Mouse (Mus musculus) gastrocnemius, postnatal 25 days (tissue): Measurements from ENCODE around the gene Dpp6. TPM values are rescaled to one million over a fixed set of nuclear protein-coding genes. Genes with fewer than 3 reads are reported as not detected.
A peak's percentile ranks its signal among the peaks of the same experiment; 100 is the strongest.

Source experiments
- DNase-seq: peaks from one replicate; pipeline ENCODE4 v3.0.0; 2022
- total RNA-seq, 2 experiments: library from RNA; stranded (reverse); gene quantifications; 1 replicate in 1 of 2; 2 replicates in 1 of 2; pipeline ENCODE4 v1.2.3; 2021

Dpp6 gene
- total RNA-seq, 2 experiments from 2014 or later: 0.41 to 0.54 TPM

- no peak for DNase-seq
Measured at GRCm38 (mm10) chr5:27526906-27527305, 709.9 kb downstream of the Dpp6 start.

DNA sequence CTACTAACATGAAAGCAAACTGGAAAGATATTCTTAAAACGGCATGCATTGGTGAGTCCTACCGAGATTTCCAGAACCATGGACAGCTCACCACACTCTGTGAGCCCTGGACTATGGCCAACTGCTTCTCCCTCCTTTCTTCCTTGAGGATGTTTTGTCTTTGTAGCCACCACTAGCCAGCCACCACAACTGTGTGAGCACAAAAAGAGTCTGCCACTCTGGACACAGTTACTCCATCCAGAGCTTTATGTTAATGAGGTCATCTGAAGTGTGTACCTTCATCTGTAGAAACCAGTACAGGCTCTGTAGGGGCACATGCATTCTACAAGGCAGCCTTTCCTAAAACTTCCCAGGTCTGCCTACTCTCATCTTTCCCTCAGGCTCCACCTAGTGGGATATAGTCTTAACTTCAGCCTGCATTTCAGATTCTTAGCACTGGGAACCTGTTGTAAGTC, 727.8 kb downstream of the Dpp6 start:
- no peak for DNase-seq

GRCm38 (mm10) chr5:27549291-27549690, 732.3 kb downstream of the Dpp6 start:
- DNase-seq: no peak

GRCm38 (mm10) chr5:27565700-27566099, 748.7 kb downstream of the Dpp6 start:
- no peak for DNase-seq

- DNase-seq: no peak
Measured at GRCm38 (mm10) chr5:27587970-27588758, 771.2 kb downstream of the Dpp6 start.

DNA sequence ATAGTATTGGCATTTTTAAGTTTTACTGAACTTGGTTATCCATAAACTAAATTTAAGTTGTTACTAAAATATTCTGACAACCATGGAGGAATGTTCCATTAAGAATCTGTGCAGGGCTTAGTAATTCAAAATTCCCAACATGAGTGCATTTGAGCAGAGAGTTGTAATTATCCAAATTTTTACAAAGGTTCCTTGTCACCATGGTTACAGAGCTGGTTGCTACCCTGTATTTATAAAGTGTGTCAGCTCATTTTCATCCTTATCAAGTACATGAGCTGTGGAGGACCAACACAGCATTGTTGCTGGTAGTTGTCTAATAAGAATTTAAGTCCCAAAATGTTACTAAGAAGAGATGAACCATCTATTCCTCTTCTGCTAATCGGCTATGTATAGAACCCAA, 787.1 kb downstream of the Dpp6 start:
- no peak for DNase-seq

DNA sequence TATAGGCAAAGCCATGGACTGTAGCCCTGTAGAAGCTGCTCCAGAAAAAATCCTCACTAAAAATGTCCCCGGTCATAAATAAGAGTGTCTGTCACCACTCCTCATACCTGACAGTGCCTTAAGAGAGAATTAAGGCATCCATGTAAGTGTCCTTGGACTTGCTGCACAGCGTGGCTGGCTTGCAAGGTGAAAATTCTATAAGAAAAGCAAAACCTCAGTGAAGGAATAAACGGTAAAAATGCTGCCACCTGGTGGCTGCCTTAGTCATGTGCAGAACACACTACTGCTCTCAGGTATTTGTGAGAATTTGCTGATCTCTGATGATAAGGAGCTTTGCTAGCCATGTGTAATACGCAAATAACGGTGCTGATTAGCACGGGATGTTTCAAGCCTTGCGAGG, 798.8 kb downstream of the Dpp6 start:
- no peak for DNase-seq

GRCm38 (mm10) chr5:27621811-27622210, 804.8 kb downstream of the Dpp6 start:
- DNase-seq: no peak

- no peak for DNase-seq
Measured at GRCm38 (mm10) chr5:27623876-27624275, 806.9 kb downstream of the Dpp6 start.

- no peak for DNase-seq
Measured at GRCm38 (mm10) chr5:27632151-27632550, 815.1 kb downstream of the Dpp6 start.

DNA sequence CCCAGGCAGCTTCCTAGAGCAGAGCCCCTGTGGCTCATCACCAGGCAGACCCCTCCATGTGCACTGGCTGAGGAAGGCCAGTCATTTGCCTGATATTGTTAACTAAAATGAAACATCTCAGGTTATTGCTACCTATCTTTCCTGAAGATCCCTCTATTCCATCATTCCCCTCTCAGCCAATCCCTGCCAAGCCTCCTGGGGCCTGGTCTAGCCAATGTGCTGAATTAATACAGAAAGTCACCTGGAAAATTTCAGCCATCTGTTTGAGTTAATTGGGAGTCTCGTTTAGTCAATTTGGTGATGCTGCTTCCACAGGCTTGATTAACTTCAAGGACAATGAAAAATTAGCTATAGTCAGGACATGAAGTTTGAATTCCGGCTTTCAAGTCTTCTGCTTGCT, 818.9 kb downstream of the Dpp6 start:
- no peak for DNase-seq

DNA sequence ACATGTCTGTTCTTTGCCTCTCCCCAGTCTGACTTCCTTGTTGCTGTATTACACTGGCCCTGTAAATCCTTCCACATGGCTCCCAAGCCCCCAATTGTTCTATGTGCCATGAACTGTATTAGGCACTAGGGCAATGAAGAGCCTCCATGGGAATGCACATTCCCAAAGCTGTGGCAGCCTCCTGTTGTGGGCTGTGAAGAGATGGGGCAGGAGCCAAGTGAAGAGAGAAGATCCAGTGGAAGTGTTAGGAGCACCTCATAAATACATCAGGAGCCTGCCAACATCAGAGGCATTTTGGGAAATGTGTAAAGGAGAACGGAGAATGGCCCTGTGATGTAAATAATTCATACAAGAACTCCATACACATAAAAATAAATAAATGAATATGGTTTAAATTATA, 824.9 kb downstream of the Dpp6 start:
- DNase-seq: no peak

DNA sequence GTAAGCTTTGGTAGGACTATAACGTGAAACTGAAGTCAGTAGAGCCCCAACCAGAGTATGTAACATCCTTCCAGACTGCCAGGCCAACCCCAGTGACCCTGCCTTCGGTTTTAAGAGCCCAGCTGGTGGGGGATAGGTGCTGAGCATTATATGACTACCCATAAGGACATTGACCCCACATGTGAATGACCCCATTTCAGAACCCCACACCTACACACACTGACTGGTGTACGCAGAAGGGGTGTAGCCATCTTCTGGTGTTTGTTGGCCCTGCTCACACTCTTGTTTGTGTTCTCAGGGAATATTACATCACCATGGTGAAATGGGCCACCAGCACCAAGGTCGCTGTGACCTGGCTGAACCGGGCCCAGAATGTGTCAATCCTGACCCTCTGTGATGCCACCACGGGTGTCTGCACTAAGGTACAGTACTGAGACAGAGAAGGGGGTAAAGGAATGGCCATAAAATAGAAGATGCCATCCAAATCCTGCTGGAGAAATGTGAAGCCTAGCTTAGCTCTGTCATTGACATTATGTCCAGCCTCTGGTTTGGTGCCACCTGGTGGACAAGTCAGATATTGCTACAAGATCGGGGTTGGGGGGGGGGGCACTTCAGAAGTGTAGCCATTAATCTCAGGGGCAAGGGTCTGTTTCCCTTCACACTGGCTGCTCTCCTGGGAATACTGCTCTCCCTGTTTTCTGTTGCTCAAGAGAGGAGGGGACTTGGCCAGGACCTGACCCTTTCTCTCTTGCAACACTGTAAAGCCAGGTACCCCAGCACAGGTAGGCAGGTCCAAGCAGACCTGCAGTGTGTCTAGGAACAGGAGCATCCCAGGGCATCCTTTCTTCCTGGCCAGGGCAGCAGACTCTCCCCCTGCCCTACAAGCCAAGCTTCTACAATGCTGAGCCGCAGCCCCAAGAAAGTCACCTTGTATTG, 835.1 kb downstream of the Dpp6 start:
- DNase-seq: no peak

- no peak for DNase-seq
Measured at GRCm38 (mm10) chr5:27656101-27656500, 839.1 kb downstream of the Dpp6 start.

DNA sequence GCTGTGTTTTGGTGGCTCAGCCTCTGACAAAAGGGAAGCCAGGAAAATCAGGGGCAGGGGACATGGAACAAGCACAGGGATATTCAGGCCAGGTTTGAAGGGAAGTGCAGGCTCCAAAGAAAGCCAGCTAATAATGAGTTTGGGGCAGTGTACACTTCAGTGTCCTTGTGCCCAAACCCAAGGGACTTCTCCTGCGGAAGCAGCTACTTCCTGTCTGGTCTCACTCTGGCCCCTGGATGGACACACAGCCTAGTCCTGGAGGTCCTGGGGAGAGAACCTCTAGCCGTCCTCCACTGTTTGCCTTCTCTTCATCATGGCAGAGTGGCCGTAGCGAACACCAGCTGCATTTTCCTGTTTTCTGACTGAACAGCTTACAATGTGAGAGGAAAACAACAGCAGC, 840.7 kb downstream of the Dpp6 start:
- DNase-seq: no peak

- no peak for DNase-seq
Measured at GRCm38 (mm10) chr5:27658165-27658564, 841.2 kb downstream of the Dpp6 start.

DNA sequence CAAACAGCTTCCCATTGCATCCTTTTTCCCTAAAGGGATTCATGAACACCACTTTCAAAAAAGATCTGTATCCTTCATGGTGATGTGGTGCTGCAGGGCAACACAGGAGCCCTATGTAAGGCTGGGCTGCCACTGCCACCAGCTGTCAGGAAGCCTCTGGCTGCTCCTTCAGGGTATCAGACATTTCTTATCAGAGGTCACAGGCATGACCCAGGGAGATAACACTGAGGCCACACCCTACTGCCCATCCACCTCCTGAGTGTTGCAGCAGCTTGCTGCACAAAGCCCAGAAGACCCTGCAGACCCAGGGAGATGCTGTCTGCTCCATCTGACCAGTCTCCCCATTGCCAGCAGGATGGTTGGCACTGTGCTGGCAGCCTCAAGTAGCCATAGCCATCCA, 841.6 kb downstream of the Dpp6 start:
- DNase-seq: no peak

- DNase-seq: no peak
Measured at GRCm38 (mm10) chr5:27659019-27659418, 842.0 kb downstream of the Dpp6 start.

GRCm38 (mm10) chr5:27659781-27660180, 842.8 kb downstream of the Dpp6 start:
- peak; percentile 18 for DNase-seq

DNA sequence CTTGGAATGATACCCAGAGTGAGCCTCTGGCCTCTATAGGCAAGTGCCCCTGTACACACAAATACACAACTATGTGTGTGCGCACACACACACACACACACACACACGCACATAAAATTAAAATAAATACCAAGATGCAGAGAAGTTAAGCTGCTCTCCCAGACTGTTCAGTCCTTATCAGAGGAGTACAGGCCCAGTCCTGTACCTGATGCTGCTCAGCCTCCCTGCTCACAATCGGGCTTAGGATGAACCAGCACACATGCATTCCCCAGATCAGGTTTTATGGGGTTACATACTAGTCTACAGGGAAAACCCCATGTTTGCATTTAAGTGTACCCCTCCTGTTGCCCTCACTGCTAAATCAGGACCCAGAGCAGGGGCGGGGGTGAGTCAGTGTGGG, 847.1 kb downstream of the Dpp6 start:
- no peak for DNase-seq

- no peak for DNase-seq
Measured at GRCm38 (mm10) chr5:27671487-27671886, 854.5 kb downstream of the Dpp6 start.

- DNase-seq: no peak
Measured at GRCm38 (mm10) chr5:27677247-27677666, 860.3 kb downstream of the Dpp6 start.

DNA sequence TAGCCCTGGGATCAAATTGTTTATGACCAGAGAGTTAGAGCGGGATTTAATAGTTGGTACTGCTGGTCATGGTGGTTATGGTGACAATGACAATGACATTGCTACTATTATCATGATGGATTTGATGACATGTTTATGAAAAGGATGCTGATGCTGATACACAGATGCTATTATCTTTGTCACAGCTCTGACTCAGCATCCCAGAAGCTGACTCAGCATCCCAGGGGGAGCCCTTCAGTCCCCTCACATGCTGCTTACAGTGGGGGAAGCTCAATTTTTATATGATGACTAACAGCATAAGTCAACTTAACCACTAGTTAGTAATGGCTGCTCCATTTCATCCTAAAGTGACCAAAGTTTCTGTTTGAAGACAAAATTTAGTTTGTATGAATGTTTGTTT, 862.1 kb downstream of the Dpp6 start:
- no peak for DNase-seq
